Mouse (Mus musculus): ENCODE results near the gene Zfp53. TPM values are rescaled to one million over a fixed set of nuclear protein-coding genes. Genes with fewer than 3 reads are reported as not detected.

The Zfp53 gene
- polyA plus RNA-seq, 1 experiment from 2014 or later = 10.1 TPM

GRCm38 (mm10) chr17:21530645-21531330, 42.0 kb downstream of the Zfp53 start:
- no peak for ATAC-seq (ENCODE audit: insufficient number of reproducible peaks, low FRiP score, low TSS enrichment, low read depth)
- Histone ChIP-seq H3K27me3 (no peaks in the 10 kb centered on the region), H3K4me3 (replicated peaks) (no peak overlapping the region), H3K9me3 (replicated peaks) (no peaks in the 10 kb centered on the region), H3K27ac (replicated peaks) (no peak overlapping the region), H3K36me3 (no peaks in the 10 kb centered on the region), H3K4me1 (peaks cover 19% of the 10 kb centered on the region), H3K4me2 (replicated peaks) (no peak overlapping the region), H3K9ac (no peak overlapping the region)
- 72% methylated on average over 5 of the region's 5 CpGs for WGBS

- H3K9me3 ChIP-seq (replicated peaks) = no peaks in the 10 kb centered on the region
- H3K9ac ChIP-seq = peak overlapping the region; percentile 73
- peak overlapping the region; percentile 96 for H3K27ac ChIP-seq (replicated peaks)
- peaks cover 19% of the 10 kb centered on the region for H3K4me1 ChIP-seq
- 70% methylated on average over 5 of the region's 5 CpGs for WGBS
- peak overlapping the region; percentile 65 for H3K4me2 ChIP-seq (replicated peaks)
- ATAC-seq (ENCODE audit: insufficient number of reproducible peaks, low FRiP score, low TSS enrichment, low read depth) = no peak
- no peaks in the 10 kb centered on the region for H3K27me3 ChIP-seq
- H3K4me3 ChIP-seq (replicated peaks) = peak overlapping the region; percentile 71
- no peaks in the 10 kb centered on the region for H3K36me3 ChIP-seq
These were observed 42.8 kb downstream of the Zfp53 start for GRCm38 (mm10) chr17:21531621-21532020.

GRCm38 (mm10) chr17:21532101-21532951, 43.5 kb downstream of the Zfp53 start:
- Histone ChIP-seq H3K27ac (replicated peaks) (peak overlapping the region; percentile 96), H3K9ac (peak overlapping the region; percentile 73), H3K9me3 (replicated peaks) (no peaks in the 10 kb centered on the region), H3K27me3 (no peaks in the 10 kb centered on the region), H3K4me1 (peaks cover 19% of the 10 kb centered on the region), H3K4me2 (replicated peaks) (peak overlapping the region; percentile 65), H3K4me3 (replicated peaks) (peak overlapping the region; percentile 71), H3K36me3 (no peaks in the 10 kb centered on the region)
- peak; percentile 87 for ATAC-seq (ENCODE audit: insufficient number of reproducible peaks, low FRiP score, low TSS enrichment, low read depth)
- WGBS = under 1% methylated on average over 54 of the region's 54 CpGs

- Histone ChIP-seq H3K4me2 (replicated peaks) (no peak overlapping the region), H3K36me3 (no peaks in the 10 kb centered on the region), H3K4me1 (peaks cover 19% of the 10 kb centered on the region), H3K27ac (replicated peaks) (peak overlapping the region; percentile 48), H3K4me3 (replicated peaks) (no peak overlapping the region), H3K9me3 (replicated peaks) (no peaks in the 10 kb centered on the region), H3K27me3 (no peaks in the 10 kb centered on the region), H3K9ac (no peak overlapping the region)
- WGBS = 89% methylated on average over 1 of the region's 1 CpGs
- no peak for ATAC-seq (ENCODE audit: insufficient number of reproducible peaks, low FRiP score, low TSS enrichment, low read depth)
These were observed 45.2 kb downstream of the Zfp53 start for GRCm38 (mm10) chr17:21533961-21534360.

GRCm38 (mm10) chr17:21534460-21535095, 45.8 kb downstream of the Zfp53 start:
- ATAC-seq (ENCODE audit: insufficient number of reproducible peaks, low FRiP score, low TSS enrichment, low read depth) = no peak
- Histone ChIP-seq H3K4me2 (replicated peaks) (peak overlapping the region; percentile 76), H3K9ac (no peak overlapping the region), H3K4me3 (replicated peaks) (peak overlapping the region; percentile 59), H3K27ac (replicated peaks) (peak overlapping the region; percentile 70), H3K27me3 (no peaks in the 10 kb centered on the region), H3K9me3 (replicated peaks) (no peaks in the 10 kb centered on the region), H3K36me3 (no peaks in the 10 kb centered on the region), H3K4me1 (peaks cover 19% of the 10 kb centered on the region)
- WGBS = 14% methylated on average over 4 of the region's 4 CpGs

GRCm38 (mm10) chr17:21535096-21536001, 46.6 kb downstream of the Zfp53 start, which contains the start of gene Zfp52:
Zfp52 (plus strand) TSS chr17:21535539.
- peak within 1 kb of the TSS; percentile 31 for H3K9ac ChIP-seq
- H3K27me3 ChIP-seq = no peaks in the 10 kb centered on the region
- peak; percentile 86 for ATAC-seq (ENCODE audit: insufficient number of reproducible peaks, low FRiP score, low TSS enrichment, low read depth)
- peak within 1 kb of the TSS; percentile 76 for H3K4me2 ChIP-seq (replicated peaks)
- WGBS = 1% methylated on average over 21 of the region's 21 CpGs
- no peaks in the 10 kb centered on the region for H3K36me3 ChIP-seq
- H3K4me1 ChIP-seq = peaks cover 19% of the 10 kb centered on the region
- peak within 1 kb of the TSS; percentile 59 for H3K4me3 ChIP-seq (replicated peaks)
- H3K9me3 ChIP-seq (replicated peaks) = no peaks in the 10 kb centered on the region
- peak within 1 kb of the TSS; percentile 70 for H3K27ac ChIP-seq (replicated peaks)

- WGBS = 33% methylated on average over 7 of the region's 7 CpGs
- peak overlapping the region; percentile 59 for H3K4me3 ChIP-seq (replicated peaks)
- peak overlapping the region; percentile 31; the same call in 1 of the 2 replicates for H3K9ac ChIP-seq
These were observed 47.3 kb downstream of the Zfp53 start for GRCm38 (mm10) chr17:21536096-21536495.

GRCm38 (mm10) chr17:21536676-21537075, 47.9 kb downstream of the Zfp53 start:
- Histone ChIP-seq H3K27me3 (no peaks in the 10 kb centered on the region), H3K9ac (no peak overlapping the region), H3K27ac (replicated peaks) (no peak overlapping the region), H3K4me1 (peaks cover 14% of the 10 kb centered on the region), H3K4me3 (replicated peaks) (no peak overlapping the region), H3K36me3 (no peaks in the 10 kb centered on the region), H3K4me2 (replicated peaks) (no peak overlapping the region), H3K9me3 (replicated peaks) (no peaks in the 10 kb centered on the region)
- ATAC-seq (ENCODE audit: insufficient number of reproducible peaks, low FRiP score, low TSS enrichment, low read depth) = no peak
- WGBS = 61% methylated on average over 2 of the region's 2 CpGs

More at GRCm38 (mm10) chr17:21536096-21536495, 47.3 kb downstream of the Zfp53 start:
- no peak overlapping the region for H3K27ac ChIP-seq (replicated peaks)
- H3K4me2 ChIP-seq (replicated peaks) = peak overlapping the region; percentile 76
- no peak for ATAC-seq (ENCODE audit: insufficient number of reproducible peaks, low FRiP score, low TSS enrichment, low read depth)
- no peaks in the 10 kb centered on the region for H3K9me3 ChIP-seq (replicated peaks)
- H3K4me1 ChIP-seq = peaks cover 19% of the 10 kb centered on the region
- no peaks in the 10 kb centered on the region for H3K27me3 ChIP-seq
- H3K36me3 ChIP-seq = no peaks in the 10 kb centered on the region

GRCm38 (mm10) chr17:21557831-21558230, 69.0 kb downstream of the Zfp53 start:
- Histone ChIP-seq H3K4me2 (replicated peaks) (no peak overlapping the region), H3K27me3 (no peaks in the 10 kb centered on the region), H3K4me3 (replicated peaks) (no peak overlapping the region), H3K9me3 (replicated peaks) (no peaks in the 10 kb centered on the region), H3K9ac (no peak overlapping the region), H3K27ac (replicated peaks) (no peak overlapping the region), H3K36me3 (peaks cover 20% of the 10 kb centered on the region), H3K4me1 (no peaks in the 10 kb centered on the region)
- ATAC-seq (ENCODE audit: insufficient number of reproducible peaks, low FRiP score, low TSS enrichment, low read depth) = no peak
- 78% methylated on average over 2 of the region's 2 CpGs for WGBS
